Mouse (Mus musculus): ENCODE results near the gene Cited4. TPM values are rescaled to one million over a fixed set of nuclear protein-coding genes. Genes with fewer than 3 reads are reported as not detected.
A peak's percentile ranks its signal among the peaks of the same experiment; 100 is the strongest.

Cited4 gene
- polyA plus RNA-seq, 1 experiment, result 3.9 TPM

- Histone ChIP-seq H3K9ac (ENCODE audit: low read depth, poor library complexity, severe bottlenecking) (no peak overlapping the region), H3K9me3 (replicated peaks; ENCODE audit: control insufficient read depth, insufficient read depth, low read length, poor library complexity, severe bottlenecking) (no peaks in the 10 kb centered on the region), H3K4me1 (ENCODE audit: control insufficient read depth, insufficient read depth, low read length) (no peaks in the 10 kb centered on the region), H3K4me3 (ENCODE audit: low read depth, low read length) (peak overlapping the region; percentile 28), H3K27ac (ENCODE audit: insufficient read depth, low read length) (no peak overlapping the region), H3K27me3 (ENCODE audit: control insufficient read depth, insufficient read depth, low read length, poor library complexity, severe bottlenecking) (no peaks in the 10 kb centered on the region), H3K36me3 (ENCODE audit: control insufficient read depth, insufficient read depth, low read length, poor library complexity, severe bottlenecking) (no peaks in the 10 kb centered on the region)
- no peak for TF ChIP-seq CTCF (IDR thresholded peaks at IDR 0.05; ENCODE audit: low read depth, low read length)
- TF ChIP-seq EP300 (IDR thresholded peaks at IDR 0.05; ENCODE audit: insufficient read depth, low read depth, low read length), result 0 out of 2 replicates have a peak, but pooled peaks have one; percentile 32
These were observed 49.8 kb downstream of the Cited4 start for GRCm38 (mm10) chr4:120716141-120716571.

GRCm38 (mm10) chr4:120716765-120717164, 50.4 kb downstream of the Cited4 start:
- TF ChIP-seq POLR2A (IDR thresholded peaks at IDR 0.05; ENCODE audit: insufficient read depth, low read length) (no peak), EP300 (IDR thresholded peaks at IDR 0.05; ENCODE audit: insufficient read depth, low read depth, low read length) (no peak), CTCF (IDR thresholded peaks at IDR 0.05; ENCODE audit: low read depth, low read length) (no peak)
- H3K27me3 ChIP-seq (ENCODE audit: control insufficient read depth, insufficient read depth, low read length, poor library complexity, severe bottlenecking), result no peaks in the 10 kb centered on the region
- no peak overlapping the region for H3K27ac ChIP-seq (ENCODE audit: insufficient read depth, low read length)
- no peaks in the 10 kb centered on the region for H3K9me3 ChIP-seq (replicated peaks; ENCODE audit: control insufficient read depth, insufficient read depth, low read length, poor library complexity, severe bottlenecking)
- H3K4me1 ChIP-seq (ENCODE audit: control insufficient read depth, insufficient read depth, low read length), result no peaks in the 10 kb centered on the region
- peak overlapping the region; percentile 28 for H3K4me3 ChIP-seq (ENCODE audit: low read depth, low read length)
- H3K36me3 ChIP-seq (ENCODE audit: control insufficient read depth, insufficient read depth, low read length, poor library complexity, severe bottlenecking), result no peaks in the 10 kb centered on the region
- H3K9ac ChIP-seq (ENCODE audit: low read depth, poor library complexity, severe bottlenecking), result no peak overlapping the region

Other genes starting within 250 kb of the Cited4 start
- not detected in 2 replicates for gene Slfnl1, start 134.3 kb upstream of the Cited4 start, polyA plus RNA-seq (2011; ENCODE audit: insufficient read depth, insufficient read length, low read depth, missing spikeins)
- gene Ctps, start 96.3 kb upstream of the Cited4 start, polyA plus RNA-seq (2011; ENCODE audit: insufficient read depth, insufficient read length, low read depth, missing spikeins), result 130 TPM in 2 replicates
- gene Gm8439, start 77.8 kb upstream of the Cited4 start, polyA plus RNA-seq (2011; ENCODE audit: insufficient read depth, insufficient read length, low read depth, missing spikeins), result not detected in 2 replicates
- gene Kcnq4, start 82.0 kb downstream of the Cited4 start, polyA plus RNA-seq (2011; ENCODE audit: insufficient read depth, insufficient read length, low read depth, missing spikeins), result 2.5 and 3.2 TPM in 2 replicates
- 40.1 and 46.2 TPM in 2 replicates for gene Nfyc, start 165.0 kb downstream of the Cited4 start, polyA plus RNA-seq (2011; ENCODE audit: insufficient read depth, insufficient read length, low read depth, missing spikeins)
- 7.3 and 9.3 TPM in 2 replicates for gene Rims3, start 188.2 kb downstream of the Cited4 start, polyA plus RNA-seq (2011; ENCODE audit: insufficient read depth, insufficient read length, low read depth, missing spikeins)

Data from ES-Bruce4 (cell line).